Mouse (Mus musculus) thymus, adult 18-20 months (tissue): ENCODE measurements around the gene Galnt4.
"Not testable (repeated sequence)": the region's sequence is repeated elsewhere in the genome, so short reads cannot be mapped to it uniquely, and the experiment has no call there.

Source experiments
- DNase-seq, 2 experiments: peaks; one replicate each; pipeline ENCODE4 v3.0.0; 2022; ENCODE audit warnings: mixed read lengths in 2 of 2

The Galnt4 gene

GRCm38 (mm10) chr10:99116237-99116632, 8.3 kb downstream of the Galnt4 start:
- no peak for DNase-seq

- DNase-seq: peak in 1 of 2 experiments; percentile 33
Observed at GRCm38 (mm10) chr10:99116650-99117615, 9.0 kb downstream of the Galnt4 start.

- DNase-seq: no peak
Observed at GRCm38 (mm10) chr10:99117876-99118275, 9.9 kb downstream of the Galnt4 start.

GRCm38 (mm10) chr10:99118697-99119096, 10.7 kb downstream of the Galnt4 start:
- peak in 1 of 2 experiments; percentile 32 for DNase-seq

- peak in 1 of 2 experiments; percentile 48 for DNase-seq
Observed at GRCm38 (mm10) chr10:99119471-99119870, 11.5 kb downstream of the Galnt4 start.

GRCm38 (mm10) chr10:99126225-99126624, 18.3 kb downstream of the Galnt4 start, which contains the start of gene Phxr2:
Gene Phxr2 (minus strand): TSS chr10:99126325.
- DNase-seq: no peak

- peak; percentile 66 to 77 for DNase-seq
Observed at GRCm38 (mm10) chr10:99126954-99127353, 19.0 kb downstream of the Galnt4 start.

- peak; percentile 53 to 69 for DNase-seq
Observed at GRCm38 (mm10) chr10:99127691-99128261, 19.8 kb downstream of the Galnt4 start.

- no peak for DNase-seq
Observed at GRCm38 (mm10) chr10:99130611-99131010, 22.7 kb downstream of the Galnt4 start.

- no peak for DNase-seq
Observed at GRCm38 (mm10) chr10:99131298-99131697, 23.3 kb downstream of the Galnt4 start.

GRCm38 (mm10) chr10:99132189-99132588, 24.2 kb downstream of the Galnt4 start:
- peak; percentile 84 to 91 for DNase-seq

GRCm38 (mm10) chr10:99132595-99133272, 24.8 kb downstream of the Galnt4 start:
- no peak for DNase-seq

GRCm38 (mm10) chr10:99133321-99133875, 25.4 kb downstream of the Galnt4 start:
- DNase-seq: no peak

- no peak for DNase-seq
Observed at GRCm38 (mm10) chr10:99136337-99136736, 28.4 kb downstream of the Galnt4 start.

GRCm38 (mm10) chr10:99145611-99146010, 37.7 kb downstream of the Galnt4 start:
- DNase-seq: no peak

GRCm38 (mm10) chr10:99146596-99146995, 38.6 kb downstream of the Galnt4 start:
- no peak for DNase-seq

- DNase-seq: no peak
Observed at GRCm38 (mm10) chr10:99150016-99150415, 42.1 kb downstream of the Galnt4 start.

- DNase-seq: no peak
Observed at GRCm38 (mm10) chr10:99151580-99151979, 43.6 kb downstream of the Galnt4 start.

- DNase-seq: no peak
Observed at GRCm38 (mm10) chr10:99152063-99152462, 44.1 kb downstream of the Galnt4 start.

- no peak for DNase-seq
Observed at GRCm38 (mm10) chr10:99154635-99155034, 46.7 kb downstream of the Galnt4 start.

GRCm38 (mm10) chr10:99156808-99157207, 48.8 kb downstream of the Galnt4 start:
- DNase-seq: no peak

- DNase-seq: not testable (repeated sequence)
Observed at GRCm38 (mm10) chr10:99157697-99158096, 49.7 kb downstream of the Galnt4 start.
